Mouse (Mus musculus): ENCODE results near the gene Lurap1. TPM values are rescaled to one million over a fixed set of nuclear protein-coding genes. Genes with fewer than 3 reads are reported as not detected.
A peak's percentile ranks its signal among the peaks of the same experiment; 100 is the strongest.

The Lurap1 gene
- total RNA-seq, 1 experiment = 0.49 TPM

DNA sequence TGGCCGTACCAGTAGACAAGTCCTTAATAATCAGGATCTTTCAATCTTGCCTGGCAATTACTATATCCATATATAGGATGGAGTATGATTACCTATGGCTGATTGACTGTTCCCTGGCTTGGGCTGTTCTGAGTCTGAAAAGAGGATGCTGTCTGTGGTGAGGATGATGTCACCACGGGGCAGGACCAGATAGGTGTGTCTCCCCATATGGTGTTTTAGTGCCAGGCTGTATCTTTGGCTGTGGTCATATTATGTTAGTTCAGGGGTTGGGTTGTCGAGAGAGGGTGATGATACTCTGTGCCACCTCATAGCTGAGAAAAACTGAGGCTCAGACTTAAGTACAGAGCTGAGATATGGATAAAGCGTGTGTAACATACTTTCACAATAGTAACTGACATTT lies 33.9 kb upstream of the Lurap1 start:
- Histone ChIP-seq H3K4me1 (ENCODE audit: control insufficient read depth in 2 of 2, insufficient read depth in 2 of 2, low read length in 2 of 2, poor library complexity in 1 of 2) (peaks cover 6 to 8% of the 10 kb centered on the region in 2 experiments; a peak in 2 of 4 replicates), H3K36me3 (ENCODE audit: control insufficient read depth, insufficient read depth, low read length, poor library complexity, severe bottlenecking) (no peaks in the 10 kb centered on the region), H3K9ac (ENCODE audit: insufficient read depth, low read depth, low read length, poor library complexity, severe bottlenecking) (no peak overlapping the region), H3K27ac (ENCODE audit: insufficient read depth, low read depth, low read length, poor library complexity, severe bottlenecking) (no peak overlapping the region), H3K9me3 (ENCODE audit: control insufficient read depth, insufficient read depth, low read depth, low read length) (no peaks in the 10 kb centered on the region), H3K4me3 (ENCODE audit: insufficient read depth in 1 of 2, low read depth in 1 of 2, low read length in 2 of 2, poor library complexity in 1 of 2, severe bottlenecking in 1 of 2) (no peak overlapping the region)
- no peak for DNase-seq (ENCODE audit: low read depth, low spot score)
- in situ Hi-C loops (cut with MboI; ENCODE audit: low sequenced_read_pairs in 2 of 2, unreplicated experiment in 2 of 2) = no loop called here
- TF ChIP-seq ZNF384 (IDR thresholded peaks at IDR 0.05; ENCODE audit: low read depth, low read length) (no peak), ZC3H11A (IDR thresholded peaks at IDR 0.05; ENCODE audit: borderline replicate concordance, low read depth, low read length) (no peak), HCFC1 (IDR thresholded peaks at IDR 0.05; ENCODE audit: borderline replicate concordance, insufficient read depth, low read length) (no peak), CHD2 (IDR thresholded peaks at IDR 0.05; ENCODE audit: low read depth, low read length) (no peak), MAFK (IDR thresholded peaks at IDR 0.05; ENCODE audit: insufficient read depth, low read depth, low read length) (no peak)

DNA sequence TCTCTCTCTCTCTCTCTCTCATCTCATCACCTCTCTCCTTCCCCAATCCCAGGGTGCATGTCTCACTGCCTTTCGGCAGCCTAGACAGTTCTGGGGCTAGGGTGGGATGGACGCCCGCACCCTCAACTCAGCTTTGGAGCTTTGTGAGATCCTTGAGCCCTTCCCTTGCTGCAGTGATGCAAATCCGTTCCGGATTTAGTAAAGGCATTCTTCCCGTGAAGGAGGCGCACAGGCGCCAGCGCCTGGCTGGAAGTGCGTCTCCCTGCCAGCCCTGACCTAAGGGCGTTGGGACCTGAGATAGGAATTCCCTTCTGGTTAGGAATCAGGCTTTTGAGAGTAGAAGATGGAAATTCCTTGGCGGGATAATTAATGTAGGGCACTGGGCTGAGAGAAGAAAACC lies 31.6 kb upstream of the Lurap1 start:
- no peak for DNase-seq (ENCODE audit: low read depth, low spot score)
- in situ Hi-C loops (cut with MboI; ENCODE audit: low sequenced_read_pairs in 2 of 2, unreplicated experiment in 2 of 2) = no loop called here
- Histone ChIP-seq H3K4me3 (ENCODE audit: insufficient read depth in 1 of 2, low read depth in 1 of 2, low read length in 2 of 2, poor library complexity in 1 of 2, severe bottlenecking in 1 of 2) (peak overlapping the region in 1 of 2 experiments; percentile 80; a peak in 3 of 4 replicates), H3K27ac (ENCODE audit: insufficient read depth, low read depth, low read length, poor library complexity, severe bottlenecking) (no peak overlapping the region), H3K4me1 (ENCODE audit: control insufficient read depth in 2 of 2, insufficient read depth in 2 of 2, low read length in 2 of 2, poor library complexity in 1 of 2) (peaks cover 8% of the 10 kb centered on the region in 2 experiments; a peak in 2 of 4 replicates), H3K9me3 (ENCODE audit: control insufficient read depth, insufficient read depth, low read depth, low read length) (no peaks in the 10 kb centered on the region), H3K36me3 (ENCODE audit: control insufficient read depth, insufficient read depth, low read length, poor library complexity, severe bottlenecking) (no peaks in the 10 kb centered on the region), H3K9ac (ENCODE audit: insufficient read depth, low read depth, low read length, poor library complexity, severe bottlenecking) (peak overlapping the region; percentile 21; the same call in 1 of the 2 replicates)
- no peak for TF ChIP-seq CHD2 (IDR thresholded peaks at IDR 0.05; ENCODE audit: low read depth, low read length)
- no peak for TF ChIP-seq HCFC1 (IDR thresholded peaks at IDR 0.05; ENCODE audit: borderline replicate concordance, insufficient read depth, low read length)
- no peak for TF ChIP-seq MAFK (IDR thresholded peaks at IDR 0.05; ENCODE audit: insufficient read depth, low read depth, low read length)
- TF ChIP-seq ZC3H11A (IDR thresholded peaks at IDR 0.05; ENCODE audit: borderline replicate concordance, low read depth, low read length) = no peak
- no peak for TF ChIP-seq ZNF384 (IDR thresholded peaks at IDR 0.05; ENCODE audit: low read depth, low read length)

DNA sequence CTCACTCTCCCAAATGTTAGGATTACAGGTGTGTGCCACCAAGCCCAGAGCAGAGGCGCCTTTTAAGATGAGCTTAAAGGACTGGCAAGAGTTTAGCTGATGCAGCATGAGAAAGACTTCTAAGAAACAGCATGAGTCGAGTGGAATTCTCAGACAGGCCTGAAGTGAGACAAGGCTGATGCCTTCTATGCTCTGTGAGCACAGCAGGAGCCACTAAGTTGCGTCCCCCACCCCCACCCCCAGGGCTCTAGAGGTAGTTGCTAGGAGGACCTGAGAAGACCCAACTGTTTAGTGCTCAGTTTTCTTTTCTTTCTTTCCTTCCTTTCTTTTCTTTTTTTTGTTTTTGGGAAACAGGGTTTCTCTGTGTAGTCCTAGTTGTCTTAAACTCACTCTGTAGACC lies 30.9 kb upstream of the Lurap1 start:
- Histone ChIP-seq H3K27ac (ENCODE audit: insufficient read depth, low read depth, low read length, poor library complexity, severe bottlenecking) (no peak overlapping the region), H3K4me1 (ENCODE audit: control insufficient read depth in 2 of 2, insufficient read depth in 2 of 2, low read length in 2 of 2, poor library complexity in 1 of 2) (peaks cover 8 to 11% of the 10 kb centered on the region in 2 experiments; a peak in 2 of 4 replicates), H3K36me3 (ENCODE audit: control insufficient read depth, insufficient read depth, low read length, poor library complexity, severe bottlenecking) (no peaks in the 10 kb centered on the region), H3K4me3 (ENCODE audit: insufficient read depth in 1 of 2, low read depth in 1 of 2, low read length in 2 of 2, poor library complexity in 1 of 2, severe bottlenecking in 1 of 2) (no peak overlapping the region), H3K9me3 (ENCODE audit: control insufficient read depth, insufficient read depth, low read depth, low read length) (no peaks in the 10 kb centered on the region), H3K9ac (ENCODE audit: insufficient read depth, low read depth, low read length, poor library complexity, severe bottlenecking) (no peak overlapping the region)
- DNase-seq (ENCODE audit: low read depth, low spot score) = no peak
- TF ChIP-seq ZC3H11A (IDR thresholded peaks at IDR 0.05; ENCODE audit: borderline replicate concordance, low read depth, low read length) = no peak
- TF ChIP-seq MAFK (IDR thresholded peaks at IDR 0.05; ENCODE audit: insufficient read depth, low read depth, low read length) = no peak; the same call in 1 of the 2 replicates
- no peak for TF ChIP-seq ZNF384 (IDR thresholded peaks at IDR 0.05; ENCODE audit: low read depth, low read length)
- no peak for TF ChIP-seq CHD2 (IDR thresholded peaks at IDR 0.05; ENCODE audit: low read depth, low read length)
- TF ChIP-seq HCFC1 (IDR thresholded peaks at IDR 0.05; ENCODE audit: borderline replicate concordance, insufficient read depth, low read length) = no peak
- in situ Hi-C loops (cut with MboI; ENCODE audit: low sequenced_read_pairs in 2 of 2, unreplicated experiment in 2 of 2) = no loop called here

DNA sequence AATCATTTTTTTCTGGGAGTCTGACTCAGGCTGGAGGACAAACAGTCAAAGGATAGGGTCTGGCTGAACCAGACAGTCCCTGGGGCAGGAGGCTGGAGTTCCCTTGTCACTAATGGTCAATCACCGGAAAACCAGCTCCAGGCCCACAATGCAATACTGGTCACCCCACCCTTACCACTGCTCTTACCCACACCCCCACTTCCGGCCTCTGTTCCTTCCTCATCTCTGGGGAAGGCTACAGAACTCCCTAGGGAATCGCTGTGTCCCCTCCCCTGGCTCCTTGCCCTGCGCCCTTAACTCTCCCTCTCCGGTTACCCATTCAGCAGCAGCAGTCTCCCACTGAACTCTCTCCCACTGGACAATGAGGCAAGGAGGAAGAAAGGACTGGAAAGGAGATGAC lies 26.0 kb upstream of the Lurap1 start:
- H3K9me3 ChIP-seq (ENCODE audit: control insufficient read depth, insufficient read depth, low read depth, low read length) = no peaks in the 10 kb centered on the region
- TF ChIP-seq MAFK (IDR thresholded peaks at IDR 0.05; ENCODE audit: insufficient read depth, low read depth, low read length) (no peak), ZC3H11A (IDR thresholded peaks at IDR 0.05; ENCODE audit: borderline replicate concordance, low read depth, low read length) (no peak), HCFC1 (IDR thresholded peaks at IDR 0.05; ENCODE audit: borderline replicate concordance, insufficient read depth, low read length) (no peak), ZNF384 (IDR thresholded peaks at IDR 0.05; ENCODE audit: low read depth, low read length) (no peak), CHD2 (IDR thresholded peaks at IDR 0.05; ENCODE audit: low read depth, low read length) (no peak)
- no peak for DNase-seq (ENCODE audit: low read depth, low spot score)
- H3K36me3 ChIP-seq (ENCODE audit: control insufficient read depth, insufficient read depth, low read length, poor library complexity, severe bottlenecking) = no peaks in the 10 kb centered on the region
- H3K4me3 ChIP-seq (ENCODE audit: insufficient read depth in 1 of 2, low read depth in 1 of 2, low read length in 2 of 2, poor library complexity in 1 of 2, severe bottlenecking in 1 of 2) = peak overlapping the region; percentile 47 to 62; a peak in 3 of 4 replicates
- in situ Hi-C loops (cut with MboI; ENCODE audit: low sequenced_read_pairs in 2 of 2, unreplicated experiment in 2 of 2) = no loop called here
- peak overlapping the region; percentile 82 for H3K27ac ChIP-seq (ENCODE audit: insufficient read depth, low read depth, low read length, poor library complexity, severe bottlenecking)
- H3K4me1 ChIP-seq (ENCODE audit: control insufficient read depth in 2 of 2, insufficient read depth in 2 of 2, low read length in 2 of 2, poor library complexity in 1 of 2) = peaks cover 7 to 33% of the 10 kb centered on the region in 2 experiments; a peak in 3 of 4 replicates
- peak overlapping the region; percentile 78 for H3K9ac ChIP-seq (ENCODE audit: insufficient read depth, low read depth, low read length, poor library complexity, severe bottlenecking)
